Mouse (Mus musculus): ENCODE results near the gene Nfatc2.

The Nfatc2 gene

DNA sequence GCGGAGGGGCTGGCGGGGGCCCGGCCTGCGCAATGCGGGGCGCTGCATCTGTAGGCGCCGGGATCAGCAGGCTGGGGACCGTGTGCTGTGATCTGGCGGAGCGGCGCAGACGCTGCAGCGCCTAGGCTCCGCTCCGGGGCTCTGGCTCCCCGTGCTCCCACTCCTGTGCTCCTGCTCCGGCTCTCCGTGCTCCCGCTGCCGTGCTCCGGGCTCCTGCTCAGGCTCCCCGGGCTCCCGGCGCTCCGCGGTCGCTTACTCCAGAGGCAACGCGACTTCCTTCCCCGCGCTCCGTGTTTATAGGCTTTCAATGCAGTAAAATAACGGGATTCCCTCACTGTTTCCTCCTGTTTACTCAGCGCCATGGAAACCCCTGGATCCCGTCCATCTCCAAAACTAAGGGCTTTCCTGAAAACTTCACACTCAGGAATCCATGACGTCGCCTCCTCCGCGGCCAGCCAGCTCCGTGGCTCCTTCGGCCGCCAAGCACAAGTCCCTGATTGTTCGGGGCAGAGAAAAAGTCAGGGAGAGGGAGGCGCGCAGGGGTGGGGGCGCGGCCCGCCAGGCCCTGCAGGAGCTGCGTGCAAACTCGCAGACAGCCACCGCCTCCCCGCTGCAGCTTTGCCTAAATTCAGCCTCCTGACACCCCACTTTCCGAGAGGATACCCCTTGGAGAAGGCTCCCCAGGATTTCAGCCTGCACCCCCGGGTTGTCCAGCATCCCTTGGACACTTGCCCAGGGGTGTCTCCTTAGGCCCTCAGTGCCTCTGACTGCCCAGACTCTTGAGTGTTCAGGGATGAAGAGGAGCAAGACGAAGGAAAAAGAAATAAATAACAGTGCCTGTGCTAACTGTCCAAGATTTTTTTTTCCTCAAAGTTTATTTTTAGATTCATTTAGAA, at the start of gene Nfatc2:
Nfatc2 (minus strand) TSS at position 167 of the 896 bp plus-strand sequence.
- no peak for DNase-seq (ENCODE audit: extremely low read depth, low read depth)

- no peak for DNase-seq (ENCODE audit: extremely low read depth, low read depth)
Observed at GRCm38 (mm10) chr2:168648171-168648570, 46.7 kb upstream of the Nfatc2 start.

DNA sequence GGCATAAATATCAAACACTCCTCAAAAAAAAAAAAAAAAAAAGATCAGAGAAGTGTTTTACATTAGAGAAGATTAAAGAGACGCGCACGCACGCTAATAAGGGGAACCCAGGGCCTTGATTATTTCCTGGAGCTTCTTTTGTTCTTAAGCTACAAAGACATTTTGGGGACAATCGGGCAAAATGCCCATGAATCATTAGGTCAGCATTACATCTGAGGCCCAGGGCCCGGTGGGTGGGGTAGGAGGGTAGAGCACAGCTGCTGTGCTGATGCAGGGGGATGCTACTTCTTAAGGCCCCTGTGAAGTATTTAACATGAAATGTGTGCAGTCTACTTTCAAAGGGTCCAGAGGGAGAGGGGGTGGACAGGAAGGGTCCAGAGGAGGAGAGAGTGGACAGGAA, 43.4 kb upstream of the Nfatc2 start:
- DNase-seq (ENCODE audit: extremely low read depth, low read depth): no peak

DNA sequence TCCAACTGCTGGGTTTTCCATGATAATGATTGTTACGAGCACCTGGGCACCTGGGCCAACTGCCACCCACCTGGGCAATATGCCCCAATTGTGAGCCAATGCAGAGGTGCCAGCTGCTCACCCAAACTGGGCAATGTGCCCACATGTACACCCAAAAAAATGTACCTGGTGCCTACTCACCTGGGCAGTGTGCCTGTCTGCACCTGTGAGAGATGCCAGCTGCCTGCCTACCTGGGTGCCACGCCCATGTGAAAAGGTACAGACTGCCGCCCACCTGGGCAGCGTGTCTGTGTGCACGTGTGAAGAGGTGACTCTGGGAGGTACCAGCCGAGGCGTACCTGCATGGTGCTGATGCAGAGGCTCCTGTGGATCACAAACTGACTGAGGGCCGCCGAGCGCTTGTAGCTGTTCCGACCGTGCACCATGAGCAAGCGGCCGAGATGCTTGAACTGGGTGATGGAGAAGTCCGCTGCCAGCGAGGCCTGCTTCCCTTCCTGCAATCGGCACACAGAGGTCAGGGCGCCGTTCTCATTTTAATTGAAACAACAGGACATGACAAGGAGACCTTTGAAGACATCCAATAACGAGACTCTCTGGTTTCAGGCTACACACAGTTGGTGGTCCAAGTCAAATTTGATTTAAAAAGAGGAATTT, 42.2 kb upstream of the Nfatc2 start:
- DNase-seq (ENCODE audit: extremely low read depth, low read depth): no peak

DNA sequence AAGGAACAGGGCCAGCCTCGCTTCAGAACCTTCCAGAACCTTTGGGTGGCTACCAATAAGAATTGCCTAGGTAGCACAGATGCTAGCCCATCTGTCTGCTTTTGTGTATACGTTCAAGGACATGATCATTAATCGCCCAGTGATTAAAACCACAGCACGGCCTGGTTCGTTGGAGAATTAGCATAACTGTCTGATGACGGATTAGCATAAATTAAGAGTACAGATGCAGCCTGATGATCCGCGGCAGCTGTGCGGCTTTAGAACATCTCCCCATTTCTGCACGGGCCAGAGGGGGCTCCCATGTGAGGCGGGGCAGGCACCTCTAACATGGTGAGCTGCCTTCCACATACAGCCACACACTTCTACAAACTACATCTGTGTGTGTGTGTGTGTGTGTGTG, 40.7 kb upstream of the Nfatc2 start:
- no peak for DNase-seq (ENCODE audit: extremely low read depth, low read depth)

GRCm38 (mm10) chr2:168640460-168640859, 39.0 kb upstream of the Nfatc2 start:
- no peak for DNase-seq (ENCODE audit: extremely low read depth, low read depth)

- no peak for DNase-seq (ENCODE audit: extremely low read depth, low read depth)
Observed at GRCm38 (mm10) chr2:168634881-168635280, 33.4 kb upstream of the Nfatc2 start.

DNA sequence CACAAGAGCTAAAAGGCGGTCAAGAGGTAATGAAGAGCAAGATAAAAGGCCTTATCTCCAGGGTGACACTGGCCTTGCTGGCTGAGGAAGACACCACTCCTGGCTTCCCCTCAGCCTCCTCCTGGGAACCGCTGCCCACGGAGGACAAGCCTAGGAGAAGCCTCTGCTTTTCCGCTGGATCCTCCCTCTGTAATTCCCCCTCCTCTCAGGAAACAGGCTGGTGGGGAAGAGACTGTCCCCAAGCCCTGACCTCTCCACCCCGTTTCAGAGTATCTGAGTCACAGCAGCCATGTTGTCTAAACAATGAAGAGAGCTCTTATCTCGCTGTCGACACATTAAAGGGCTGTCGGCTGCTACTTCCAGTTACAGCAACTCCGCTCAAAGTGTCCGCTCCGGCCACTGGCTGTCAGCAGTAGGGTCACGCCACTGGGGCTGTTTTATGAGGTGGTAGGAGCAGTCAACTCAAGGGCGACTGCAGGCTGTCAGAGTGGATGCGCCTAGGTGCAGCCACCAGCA, 31.9 kb upstream of the Nfatc2 start:
- DNase-seq (ENCODE audit: extremely low read depth, low read depth): no peak

GRCm38 (mm10) chr2:168632543-168632942, 31.1 kb upstream of the Nfatc2 start:
- DNase-seq (ENCODE audit: extremely low read depth, low read depth): no peak

DNA sequence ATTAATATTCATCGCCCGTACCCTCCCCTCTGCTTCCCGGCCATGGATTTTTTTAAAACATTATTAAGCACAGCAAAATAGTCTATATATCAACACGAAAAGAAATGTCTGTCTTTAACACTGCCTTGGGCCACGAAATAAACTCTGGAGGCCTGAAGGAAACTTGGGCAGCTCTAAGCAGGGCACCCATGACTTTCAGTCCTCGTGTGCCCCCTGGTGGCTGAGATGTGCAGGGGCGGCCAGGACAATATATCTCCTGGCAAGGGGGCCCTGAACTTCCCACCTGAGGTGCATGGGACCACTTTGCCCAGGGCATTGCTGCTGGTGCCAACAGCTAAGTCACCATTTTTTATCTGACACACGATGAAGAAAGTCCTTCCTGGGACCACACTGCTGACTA, 27.3 kb upstream of the Nfatc2 start:
- no peak for DNase-seq (ENCODE audit: extremely low read depth, low read depth)

- DNase-seq (ENCODE audit: extremely low read depth, low read depth): no peak
Observed at GRCm38 (mm10) chr2:168627829-168628770, 26.6 kb upstream of the Nfatc2 start.

- DNase-seq (ENCODE audit: extremely low read depth, low read depth): no peak
Observed at GRCm38 (mm10) chr2:168626385-168626784, 24.9 kb upstream of the Nfatc2 start.

DNA sequence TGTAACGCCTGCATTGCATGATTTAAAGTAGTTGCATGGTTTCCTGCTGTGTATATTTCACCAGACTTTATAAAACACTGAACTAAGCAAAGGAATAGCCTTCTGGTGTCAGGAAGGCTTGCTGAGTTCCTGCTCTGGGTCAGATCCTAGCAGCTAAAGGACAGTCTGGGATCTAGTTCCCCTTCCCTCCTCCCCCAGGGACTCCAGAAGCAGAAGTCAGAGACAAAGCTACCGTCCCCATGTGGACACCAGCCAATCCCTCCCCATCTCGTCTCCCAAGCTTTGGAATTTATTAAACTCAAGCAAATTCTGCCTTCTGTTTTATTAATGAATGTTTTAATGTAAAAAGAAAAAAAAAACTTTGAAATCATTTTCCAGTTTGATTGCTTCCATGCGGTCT, 23.6 kb upstream of the Nfatc2 start:
- no peak for DNase-seq (ENCODE audit: extremely low read depth, low read depth)

GRCm38 (mm10) chr2:168621111-168621802, 19.8 kb upstream of the Nfatc2 start:
- no peak for DNase-seq (ENCODE audit: extremely low read depth, low read depth)

DNA sequence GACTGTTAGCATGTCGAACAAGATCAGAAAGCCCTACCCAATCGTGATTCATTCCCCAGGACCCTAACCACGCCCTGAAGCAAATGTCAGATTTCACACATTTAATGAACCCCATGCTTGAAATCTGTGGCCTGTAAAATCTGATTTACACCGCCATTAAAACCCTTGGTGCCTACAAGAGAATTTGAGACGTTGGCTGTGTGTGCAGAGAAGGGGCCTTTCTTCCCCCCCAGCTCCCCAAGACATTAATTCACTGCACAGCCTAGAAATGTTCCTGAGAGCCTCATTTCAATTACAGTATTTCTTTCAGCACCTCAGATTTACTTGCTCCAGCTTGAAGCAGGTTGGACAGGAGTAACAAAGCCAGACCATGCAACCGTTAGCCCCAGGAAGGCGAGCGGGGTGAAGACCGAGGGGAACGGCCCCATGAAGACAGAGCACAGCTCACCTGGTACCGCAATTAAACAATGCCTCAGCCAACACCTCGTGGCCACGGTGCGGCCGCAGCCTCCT, 16.8 kb upstream of the Nfatc2 start:
- no peak for DNase-seq (ENCODE audit: extremely low read depth, low read depth)

- DNase-seq (ENCODE audit: extremely low read depth, low read depth): no peak
Observed at GRCm38 (mm10) chr2:168615160-168615559, 13.7 kb upstream of the Nfatc2 start.

GRCm38 (mm10) chr2:168614170-168614872, 12.9 kb upstream of the Nfatc2 start:
- DNase-seq (ENCODE audit: extremely low read depth, low read depth): no peak

GRCm38 (mm10) chr2:168613092-168613880, 11.8 kb upstream of the Nfatc2 start:
- no peak for DNase-seq (ENCODE audit: extremely low read depth, low read depth)

GRCm38 (mm10) chr2:168610941-168611340, 9.5 kb upstream of the Nfatc2 start:
- no peak for DNase-seq (ENCODE audit: extremely low read depth, low read depth)

All from MEL-GATA-1-ER (cell line).